18 mouse cellular contexts compared by ENCODE assay signal in the genomic region with DNA sequence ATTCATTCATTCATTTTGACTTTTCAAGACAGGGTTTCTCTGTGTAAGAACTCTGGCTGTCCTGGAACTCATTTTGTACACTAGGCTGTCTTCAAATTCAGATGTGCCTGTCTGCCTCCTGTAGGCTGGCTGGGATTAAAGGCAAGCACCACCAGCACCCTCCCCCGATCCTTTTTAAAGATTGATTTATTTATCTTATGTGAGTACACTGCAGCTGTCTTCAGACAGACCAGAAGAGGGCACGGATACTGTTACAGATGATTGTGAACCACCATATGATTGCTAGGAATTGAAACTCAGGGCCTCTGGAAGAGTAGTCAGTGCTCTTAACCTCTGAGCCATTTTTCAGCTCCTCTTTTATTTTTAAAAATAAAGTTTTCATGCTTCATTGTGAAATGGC. TPM values are rescaled to one million over a fixed set of nuclear protein-coding genes. Genes with fewer than 3 reads are reported as not detected.
A peak's percentile ranks its signal among the peaks of the same experiment; 100 is the strongest.
DNase-seq lines count a peak whose midpoint lies in the region; ATAC-seq and TF ChIP-seq lines count a peak whose summit lies in the region.
"Had no signal": no experiment of that assay in that cellular context is flagged by ENCODE, and none has a peak within 500 bp of the region (broad histone marks: within the 10 kb centered on the region; RNA-seq: fewer than 3 reads in every experiment).

No protein-coding gene starts in this region.

- H3K4me2 ChIP-seq in kidney, embryonic 14.5 days (replicated peaks; ENCODE audit: low read depth, low read length) = no peak overlapping the region
- H3K4me2 ChIP-seq in midbrain, embryonic 11.5 days = no peak overlapping the region
- H3K4me2 ChIP-seq in midbrain, postnatal 0 days (ENCODE audit: low read depth, low read length, poor library complexity, severe bottlenecking) = no peak overlapping the region
- peak overlapping the region; percentile 48 for H3K4me2 ChIP-seq in myocyte (ENCODE audit: low read depth)
- H3K4me2 ChIP-seq: forebrain, embryonic 15.5 days; heart, embryonic 12.5 days; hindbrain, embryonic 14.5 days had no signal

- no peak for TF ChIP-seq CTCF in kidney, adult 2 months (conservative IDR thresholded peaks at IDR 0.05; ENCODE audit: insufficient read depth, insufficient read length, low read depth, low read length)
- TF ChIP-seq CTCF in midbrain, postnatal 0 days (IDR thresholded peaks at IDR 0.05) = no peak

- no peak for DNase-seq in kidney, adult 2 months
- DNase-seq in midbrain, embryonic 11.5 days (ENCODE audit: low spot score, missing footprints) = peak; percentile 72
- no peak for DNase-seq in midbrain, postnatal 0 days (ENCODE audit: low spot score)
- DNase-seq in heart, embryonic 10.5 days (ENCODE audit: low spot score) = no peak
- DNase-seq: adrenal gland, adult 8-10 months; adrenal gland, postnatal 36 days; cerebellum, adult 11 months; cerebellum, adult 9-10 months; cerebellum, postnatal 25 days; gastrocnemius, postnatal 10 days; heart, adult 2 months had no signal

- no peak for TF ChIP-seq POLR2A in kidney, adult 2 months (IDR thresholded peaks at IDR 0.05; ENCODE audit: low read depth, low read length)
- no peak for TF ChIP-seq POLR2A in myocyte (IDR thresholded peaks at IDR 0.05; ENCODE audit: insufficient read length, low read depth)

- no peak overlapping the region for H3K27ac ChIP-seq in kidney, embryonic 14.5 days (ENCODE audit: low read depth, low read length)
- H3K27ac ChIP-seq in kidney, adult 2 months (ENCODE audit: insufficient read depth, low read depth, low read length) = no peak overlapping the region
- H3K27ac ChIP-seq in midbrain, embryonic 11.5 days (ENCODE audit: low read depth, low read length) = no peak overlapping the region
- no peak overlapping the region for H3K27ac ChIP-seq in midbrain, postnatal 0 days (ENCODE audit: low read depth, low read length)
- H3K27ac ChIP-seq in heart, embryonic 10.5 days = no peak overlapping the region
- H3K27ac ChIP-seq: forebrain, embryonic 15.5 days; heart, adult 2 months; hindbrain, embryonic 10.5 days; hindbrain, embryonic 14.5 days had no signal

- peaks cover 6% of the 10 kb centered on the region; the same call in 1 of the 2 replicates for H3K36me3 ChIP-seq in kidney, embryonic 14.5 days (ENCODE audit: control insufficient read depth, insufficient read depth, low read length)
- H3K36me3 ChIP-seq in kidney, adult 2 months (ENCODE audit: control insufficient read depth, insufficient read depth, low read length) = no peaks in the 10 kb centered on the region
- H3K36me3 ChIP-seq in midbrain, embryonic 11.5 days (ENCODE audit: control insufficient read depth, insufficient read depth, low read length) = no peaks in the 10 kb centered on the region
- H3K36me3 ChIP-seq in midbrain, postnatal 0 days (ENCODE audit: insufficient read depth, low read length) = no peaks in the 10 kb centered on the region
- no peaks in the 10 kb centered on the region for H3K36me3 ChIP-seq in myocyte (ENCODE audit: control insufficient read depth, insufficient read depth)
- H3K36me3 ChIP-seq in heart, embryonic 10.5 days = peaks cover 23% of the 10 kb centered on the region

- no peak overlapping the region for H3ac ChIP-seq in myocyte (ENCODE audit: control insufficient read depth, insufficient read length)

- peaks cover 100% of the 10 kb centered on the region for H3K79me2 ChIP-seq in myocyte (ENCODE audit: control insufficient read depth, insufficient read depth)

- no peak overlapping the region for H3K9ac ChIP-seq in kidney, embryonic 14.5 days (ENCODE audit: low read depth, low read length)
- H3K9ac ChIP-seq in midbrain, embryonic 11.5 days (ENCODE audit: low read length) = no peak overlapping the region
- no peak overlapping the region for H3K9ac ChIP-seq in midbrain, postnatal 0 days (replicated peaks; ENCODE audit: low read length, poor library complexity, severe bottlenecking)
- H3K9ac ChIP-seq: forebrain, embryonic 15.5 days; heart, embryonic 12.5 days; hindbrain, embryonic 14.5 days had no signal

- H3K4me3 ChIP-seq in kidney, embryonic 14.5 days (ENCODE audit: low read length) = no peak overlapping the region
- no peak overlapping the region for H3K4me3 ChIP-seq in kidney, adult 2 months (ENCODE audit: insufficient read depth, low read depth, low read length)
- no peak overlapping the region for H3K4me3 ChIP-seq in midbrain, embryonic 11.5 days (ENCODE audit: low read depth, low read length)
- H3K4me3 ChIP-seq in midbrain, postnatal 0 days (ENCODE audit: low read depth, low read length) = no peak overlapping the region
- H3K4me3 ChIP-seq in myocyte = no peak overlapping the region
- H3K4me3 ChIP-seq in heart, embryonic 10.5 days = no peak overlapping the region
- H3K4me3 ChIP-seq: forebrain, embryonic 15.5 days; heart, adult 2 months; heart, embryonic 12.5 days; hindbrain, embryonic 10.5 days had no signal

- H3K4me1 ChIP-seq in kidney, embryonic 14.5 days (ENCODE audit: control insufficient read depth, insufficient read depth, low read length) = peaks cover 7% of the 10 kb centered on the region; the same call in 1 of the 2 replicates
- H3K4me1 ChIP-seq in kidney, adult 2 months (ENCODE audit: control insufficient read depth, insufficient read depth, low read length) = peaks cover 7% of the 10 kb centered on the region
- H3K4me1 ChIP-seq in midbrain, embryonic 11.5 days (ENCODE audit: control insufficient read depth, insufficient read depth, low read length) = peaks cover 8% of the 10 kb centered on the region; the same call in 1 of the 2 replicates
- peaks cover 11% of the 10 kb centered on the region; the same call in 1 of the 2 replicates for H3K4me1 ChIP-seq in midbrain, postnatal 0 days (ENCODE audit: insufficient read depth, low read length)
- H3K4me1 ChIP-seq in heart, embryonic 10.5 days = peaks cover 7% of the 10 kb centered on the region; the same call in 1 of the 2 replicates

- ATAC-seq in kidney, embryonic 14.5 days (ENCODE audit: low FRiP score, low TSS enrichment) = 0 out of 2 replicates have a peak, but pooled peaks have one; percentile 46
- no peak for ATAC-seq in midbrain, embryonic 11.5 days (ENCODE audit: low FRiP score)
- no peak for ATAC-seq in midbrain, postnatal 0 days (ENCODE audit: low FRiP score)
- peak; percentile 51; the same call in 1 of the 2 replicates for ATAC-seq in megakaryocyte-erythroid progenitor cell, adult 5-6 weeks (replicated peaks; ENCODE audit: low FRiP score, low TSS enrichment, poor library complexity, severe bottlenecking)
- ATAC-seq: forebrain, embryonic 15.5 days had no signal

- 37% methylated on average over 2 of the region's 2 CpGs for WGBS in kidney, embryonic 14.5 days
- WGBS in kidney, adult 2 months = 37% methylated on average over 2 of the region's 2 CpGs
- WGBS in midbrain, embryonic 11.5 days = 81% methylated on average over 2 of the region's 2 CpGs
- WGBS in midbrain, postnatal 0 days = 74% methylated on average over 2 of the region's 2 CpGs
- WGBS in heart, embryonic 10.5 days = 84% methylated on average over 2 of the region's 2 CpGs

- no peaks in the 10 kb centered on the region for H3K27me3 ChIP-seq in kidney, embryonic 14.5 days (ENCODE audit: control insufficient read depth, insufficient read depth, low read length)
- no peaks in the 10 kb centered on the region for H3K27me3 ChIP-seq in kidney, adult 2 months (replicated peaks; ENCODE audit: control insufficient read depth, insufficient read depth, low read length)
- H3K27me3 ChIP-seq in midbrain, embryonic 11.5 days (ENCODE audit: control insufficient read depth, insufficient read depth, low read length) = no peaks in the 10 kb centered on the region
- H3K27me3 ChIP-seq in midbrain, postnatal 0 days (ENCODE audit: insufficient read depth, low read length) = no peaks in the 10 kb centered on the region
- H3K27me3 ChIP-seq in myocyte (ENCODE audit: control insufficient read depth, insufficient read depth, insufficient read length) = no peaks in the 10 kb centered on the region
- H3K27me3 ChIP-seq in heart, embryonic 10.5 days (ENCODE audit: insufficient read depth, poor library complexity, severe bottlenecking) = no peaks in the 10 kb centered on the region
- H3K27me3 ChIP-seq: forebrain, embryonic 15.5 days; heart, embryonic 12.5 days had no signal

- no peaks in the 10 kb centered on the region for H3K9me3 ChIP-seq in kidney, embryonic 14.5 days (ENCODE audit: control insufficient read depth, low read length)
- no peaks in the 10 kb centered on the region for H3K9me3 ChIP-seq in midbrain, embryonic 11.5 days (ENCODE audit: control insufficient read depth, low read length)
- H3K9me3 ChIP-seq in midbrain, postnatal 0 days (ENCODE audit: low read length) = no peaks in the 10 kb centered on the region
- no peaks in the 10 kb centered on the region for H3K9me3 ChIP-seq in heart, embryonic 10.5 days
- H3K9me3 ChIP-seq: forebrain, embryonic 15.5 days; heart, embryonic 12.5 days; hindbrain, embryonic 10.5 days had no signal

TF ChIP-seq in myocyte, 11 proteins besides CTCF, POLR2A, EP300 and RAD21:
- TF ChIP-seq MYOG (IDR thresholded peaks at IDR 0.05; ENCODE audit: control insufficient read depth in 1 of 3, insufficient read depth in 1 of 3, insufficient read length in 2 of 3, low read depth in 2 of 3) (peak in 1 of 3 experiments; percentile 13), TCF12 (IDR thresholded peaks at IDR 0.05; ENCODE audit: insufficient read depth, poor library complexity, severe bottlenecking) (no peak), MYOD1 (IDR thresholded peaks at IDR 0.05; ENCODE audit: control insufficient read depth in 1 of 3, insufficient read length in 2 of 3, low read depth in 2 of 3) (peak; percentile 12 to 68 (median 21))

RNA-seq across cellular contexts. Expression of gene Ube3c, which starts 6.0 kb away (rescaled TPM):
- polyA plus RNA-seq in kidney, embryonic 14.5 days (2014; fragmentation: Nextera tagmentation; extraction: Ambion mirVana) = 26.0 and 42.2 TPM in 2 replicates
- polyA plus RNA-seq in kidney, adult 2 months (2012; rRNA removed) = 15.0 and 16.7 TPM in 2 replicates
- 36.2 and 38.3 TPM in 2 replicates for polyA plus RNA-seq in midbrain, embryonic 11.5 days (2014; fragmentation: Nextera tagmentation; extraction: Ambion mirVana)
- total RNA-seq in midbrain, postnatal 0 days (2014; rRNA removed) = 76.3 and 89.4 TPM in 2 replicates
- polyA plus RNA-seq in midbrain, postnatal 0 days (2015; fragmentation: Nextera tagmentation; extraction: Ambion mirVana) = 32.6 and 38.0 TPM in 2 replicates
- 31.6 and 34.4 TPM in 2 replicates for total RNA-seq in megakaryocyte-erythroid progenitor cell, adult 5-6 weeks (2014; fragmentation: Nextera tagmentation)
- 42.0 and 42.4 TPM in 2 replicates for total RNA-seq in megakaryocyte-erythroid progenitor cell, adult 5-6 weeks (2017)
- 28.9 TPM for polyA plus RNA-seq in myocyte (2012; fragmentation: generic; extraction: Trizol)
- 22.8 and 29.0 TPM in 2 replicates for polyA plus RNA-seq in heart, embryonic 10.5 days (2016; fragmentation: Nextera tagmentation; extraction: Ambion mirVana)

Comparison
In these comparisons a context has a peak if more than half of its experiments do, and no peak if none do; other contexts are left out.
1. ATAC-seq: peak in kidney, embryonic 14.5 days (single experiment) and megakaryocyte-erythroid progenitor cell, adult 5-6 weeks (single experiment); none in midbrain, embryonic 11.5 days (single experiment) and midbrain, postnatal 0 days (single experiment).